Mouse (Mus musculus) cerebral cortex, adult 2 months (tissue): ENCODE data around the gene Calml3.

Experiments used
- WGBS: fragments of 180-500 bp; shearing (Covaris S2); methylation state at CpG from one replicate; pipeline ENCODE4 v1.1.7; 2018; 5-methylcytosine and 5-hydroxymethylcytosine counted together

The Calml3 gene

DNA sequence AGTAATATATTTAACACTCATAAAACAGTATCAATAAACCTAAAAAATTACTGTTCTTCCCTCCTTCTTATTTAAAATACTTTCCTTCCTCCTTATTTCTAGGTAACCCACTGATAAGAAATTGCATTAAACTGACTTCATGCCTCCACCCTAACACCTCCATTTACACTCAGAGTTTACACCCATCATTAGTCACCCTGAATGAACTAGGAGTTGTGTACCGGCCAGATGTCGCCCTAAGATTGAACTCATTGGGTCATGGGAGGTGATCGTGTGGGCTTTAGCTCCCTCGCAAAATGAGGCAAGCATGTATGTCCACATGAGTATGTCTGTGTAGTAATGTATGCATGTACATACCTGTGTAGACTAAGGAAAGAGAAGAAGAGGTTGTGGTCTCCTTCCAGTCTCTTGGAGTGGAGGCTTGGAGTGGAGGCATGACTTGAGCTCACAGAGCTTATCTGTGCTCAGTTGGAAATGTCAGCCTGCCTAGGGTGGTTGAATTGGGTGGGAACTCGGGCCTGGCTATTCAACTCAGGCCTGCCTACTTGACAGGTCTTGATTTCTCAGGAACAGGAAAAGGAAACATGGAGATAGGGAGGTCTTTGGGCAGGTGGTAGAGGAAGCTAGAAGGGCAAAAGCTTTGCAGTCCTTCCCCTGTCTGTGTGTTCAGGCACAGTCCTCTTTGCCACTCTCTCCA lies 26.8 kb downstream of the Calml3 start:
- WGBS, result 88% methylated on average over 5 of the region's 5 CpGs

DNA sequence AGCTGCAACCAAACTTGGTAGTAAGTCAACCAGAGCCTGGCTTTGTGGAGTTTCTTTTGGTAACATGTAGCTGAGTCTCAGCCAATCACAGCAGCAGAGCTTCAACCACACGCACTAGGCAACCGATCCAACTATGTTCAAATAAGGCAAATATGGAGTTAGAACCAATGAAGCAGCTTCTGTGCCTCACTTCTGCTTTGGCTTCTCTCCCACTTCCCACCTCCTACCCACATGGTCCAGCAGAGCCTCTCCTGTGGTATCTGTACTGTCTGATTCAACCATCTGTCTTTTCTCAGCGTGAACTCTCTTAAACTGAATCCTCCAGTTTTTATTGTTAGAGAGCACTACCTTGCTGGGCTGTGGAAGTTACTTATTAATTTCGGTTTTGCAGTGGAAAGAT lies 27.7 kb downstream of the Calml3 start:
- WGBS, result 55% methylated on average over 4 of the region's 4 CpGs

DNA sequence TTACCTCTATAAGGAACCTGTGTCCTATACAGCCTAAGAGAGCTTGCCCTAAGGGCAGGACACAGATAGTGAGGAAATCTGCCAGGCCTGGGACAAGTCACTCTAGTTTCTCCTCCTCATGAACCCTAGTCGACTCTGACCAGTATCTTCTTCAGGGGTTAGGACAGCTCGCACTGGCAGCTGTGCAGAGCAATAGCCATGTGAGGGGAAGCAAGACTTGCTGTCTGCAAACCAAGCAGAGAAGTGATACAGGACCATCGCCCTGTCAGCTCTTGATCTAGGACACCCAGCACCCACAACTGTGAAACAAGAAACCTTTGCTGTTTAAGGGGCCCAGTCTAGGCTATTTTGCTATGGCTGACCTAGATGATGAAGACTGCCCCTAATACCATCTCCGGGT lies 29.1 kb downstream of the Calml3 start:
- WGBS, result 89% methylated on average over 4 of the region's 4 CpGs

DNA sequence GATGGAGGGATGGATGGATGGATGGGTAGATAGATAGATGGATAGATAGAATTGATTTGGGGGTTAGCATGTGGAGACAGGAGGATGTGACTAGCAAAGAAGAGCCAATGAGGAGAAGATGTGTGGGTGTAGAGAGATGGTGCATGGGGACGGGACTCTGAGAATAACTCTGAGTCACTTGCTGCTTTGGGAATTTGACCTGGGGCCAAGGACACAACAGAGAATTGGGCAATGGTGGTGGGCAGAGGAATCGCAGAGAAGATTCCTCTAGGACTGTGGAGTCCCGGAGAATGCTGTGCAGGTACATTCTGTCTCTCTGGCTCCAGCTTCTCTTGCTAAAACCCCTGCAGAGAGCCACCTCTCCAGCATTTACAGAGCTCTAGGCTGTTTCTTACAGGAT lies 29.8 kb downstream of the Calml3 start:
- 40% methylated on average over 3 of the region's 3 CpGs for WGBS

DNA sequence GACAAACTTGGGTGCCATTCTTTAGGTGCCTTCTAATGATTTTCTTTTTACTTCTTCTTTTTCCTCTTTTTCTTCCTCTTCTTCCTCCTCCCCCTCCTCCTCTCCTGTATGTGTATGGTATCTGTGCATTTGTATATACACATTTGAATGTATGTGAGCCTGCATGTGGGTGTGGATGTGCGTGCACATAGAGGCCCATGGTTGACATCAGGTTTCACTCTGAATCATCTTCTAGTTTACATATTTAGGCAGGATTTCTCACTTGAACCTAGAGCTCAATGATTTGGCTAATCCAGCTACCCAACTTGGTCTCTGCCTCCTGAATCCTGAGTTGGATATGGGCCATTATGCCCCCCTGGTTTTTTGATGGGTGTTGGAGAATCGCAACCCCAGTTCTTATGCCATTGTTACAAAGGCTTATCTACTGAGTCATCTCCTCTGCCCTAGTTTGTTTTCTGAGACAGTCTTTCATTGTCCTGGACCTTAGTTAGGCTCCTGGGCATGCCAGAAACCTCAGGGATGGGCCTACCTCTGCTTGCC lies 30.9 kb downstream of the Calml3 start:
- WGBS, result 74% methylated on average over 2 of the region's 2 CpGs

DNA sequence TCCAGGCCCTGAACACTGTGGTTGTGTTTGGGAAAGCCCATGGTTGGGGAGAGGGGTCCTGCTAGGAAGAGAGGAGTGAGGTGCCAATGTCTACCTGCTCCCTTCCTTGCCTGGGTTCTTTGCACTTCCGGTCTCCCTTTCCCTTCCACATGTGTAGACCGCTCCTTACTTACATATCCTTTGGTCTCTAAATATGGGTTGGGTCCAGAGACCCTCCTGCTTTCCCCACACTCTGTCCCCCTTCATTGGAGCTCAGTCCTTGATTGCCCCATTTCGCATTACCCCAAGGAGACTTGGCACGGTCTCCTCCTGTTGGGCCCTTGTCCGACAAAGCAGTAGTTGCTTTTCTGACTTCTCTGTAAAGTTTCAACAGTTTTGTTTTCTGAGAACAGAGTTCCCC lies 32.9 kb downstream of the Calml3 start:
- WGBS, result 97% methylated on average over 5 of the region's 5 CpGs

DNA sequence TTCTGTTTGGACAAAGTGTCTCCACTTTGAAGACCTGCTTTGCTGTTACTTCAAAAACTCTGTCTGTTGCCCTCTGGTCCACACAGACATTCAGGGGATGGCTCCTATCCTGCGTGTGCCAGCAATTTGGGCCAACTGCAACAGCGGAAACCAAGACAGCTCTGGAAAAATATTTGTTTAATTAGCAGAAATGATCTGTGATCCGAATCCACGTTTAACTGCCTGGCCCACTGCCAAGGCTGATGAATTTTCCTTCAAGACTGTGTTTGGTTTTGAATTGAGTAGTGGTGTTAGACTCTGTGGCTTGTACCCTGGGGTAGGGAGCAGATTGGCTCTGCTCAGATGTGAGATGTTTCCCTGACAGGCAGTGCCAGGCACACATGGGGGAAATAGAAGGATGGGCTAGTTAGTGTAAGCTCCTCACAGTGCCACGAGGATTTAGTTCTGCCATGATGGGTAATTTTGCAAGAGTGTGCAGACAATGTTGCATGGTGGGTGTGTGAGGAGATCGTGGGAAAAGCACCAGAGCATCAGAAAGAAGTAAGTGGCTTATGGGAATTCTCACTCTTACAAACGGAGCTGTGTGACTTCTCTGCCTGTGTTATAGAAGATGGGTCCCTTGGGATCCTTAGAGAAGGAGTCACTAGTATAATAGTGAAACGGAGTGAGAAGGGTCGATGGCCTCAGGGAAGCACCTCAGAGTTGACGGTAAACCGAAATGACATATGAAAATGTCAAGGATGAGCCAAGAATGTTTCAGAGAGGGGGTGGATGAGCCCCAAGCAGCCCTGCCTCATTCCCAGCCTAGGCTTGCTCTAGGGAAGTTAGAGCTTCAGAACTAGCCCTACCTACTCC lies 33.7 kb downstream of the Calml3 start:
- 47% methylated on average over 11 of the region's 11 CpGs for WGBS

DNA sequence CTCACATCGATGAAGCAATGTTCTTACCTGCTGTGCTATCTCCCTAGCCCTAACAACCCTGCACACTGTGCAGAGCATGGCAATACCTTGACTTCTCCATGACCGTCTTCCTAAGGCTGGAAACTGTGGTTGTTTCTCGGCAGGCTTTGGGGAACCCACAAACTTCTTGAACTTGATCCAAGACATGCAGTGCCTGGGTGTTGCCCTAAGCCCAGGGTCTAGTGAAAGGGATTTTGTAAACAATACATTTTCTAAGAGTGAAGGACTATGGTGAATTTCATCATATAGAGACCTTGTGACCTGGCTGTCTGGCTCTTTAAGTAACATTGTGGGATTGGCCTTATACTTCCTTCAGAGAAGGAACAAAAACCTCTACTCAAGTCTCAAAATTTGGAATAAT lies 34.6 kb downstream of the Calml3 start:
- 74% methylated on average over 3 of the region's 3 CpGs for WGBS

DNA sequence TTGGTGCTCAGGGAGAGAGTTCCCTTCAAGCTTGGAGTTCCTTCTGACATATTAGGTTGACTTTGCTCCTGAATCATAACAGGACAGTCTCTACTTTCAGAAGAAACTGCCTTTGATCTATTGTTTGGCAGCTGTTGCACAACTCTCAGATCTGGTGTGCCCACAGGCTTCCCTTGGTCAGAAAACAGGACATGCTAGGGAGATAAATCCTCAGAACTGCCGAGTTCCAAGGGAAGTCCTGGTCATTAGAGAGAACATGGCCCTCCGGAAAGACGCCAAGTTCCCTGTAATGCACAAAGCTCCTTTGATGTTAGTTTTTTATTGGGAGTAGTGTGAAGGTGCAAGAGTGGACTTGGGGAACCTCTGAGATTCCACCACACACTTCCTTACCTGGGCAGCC lies 35.5 kb downstream of the Calml3 start:
- WGBS, result 73% methylated on average over 3 of the region's 3 CpGs

DNA sequence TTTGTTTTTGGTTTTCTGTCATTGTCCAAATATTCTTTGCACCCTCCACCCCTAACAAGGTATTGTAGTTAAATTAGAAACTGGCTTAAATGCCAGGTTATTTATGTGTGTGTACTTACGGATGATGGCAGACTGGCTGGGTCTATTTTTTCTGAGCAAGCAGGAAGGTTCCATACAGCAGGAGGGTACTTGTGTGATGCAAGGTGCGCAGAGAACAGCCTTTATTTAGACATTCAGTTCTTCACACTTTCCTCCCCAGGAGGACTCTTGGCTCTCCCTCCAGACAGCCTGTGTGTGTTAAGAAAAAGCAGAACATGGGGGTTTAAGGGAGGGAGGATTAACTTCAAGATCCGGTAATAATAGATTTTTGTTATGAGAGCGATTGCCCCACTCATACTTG lies 38.3 kb downstream of the Calml3 start:
- 60% methylated on average over 4 of the region's 4 CpGs for WGBS

DNA sequence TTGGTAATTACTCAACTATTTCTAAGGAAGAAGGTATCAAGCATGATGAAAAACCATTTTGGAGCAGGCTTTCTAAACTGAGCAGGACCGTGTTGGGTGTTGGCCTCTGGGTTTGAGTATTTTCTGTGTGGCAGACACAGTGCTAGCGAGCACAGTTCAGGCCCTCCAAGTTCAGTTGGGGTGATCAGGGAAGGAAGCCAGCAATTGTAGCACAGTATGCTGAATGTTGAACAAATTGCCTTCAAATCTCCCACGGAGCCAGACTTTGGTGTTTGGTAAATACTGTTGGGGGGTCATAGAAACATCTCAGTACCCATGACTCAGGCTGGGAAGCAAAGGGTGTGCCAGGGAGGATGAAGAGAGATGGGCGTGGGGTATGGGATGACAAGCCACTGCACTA lies 43.0 kb downstream of the Calml3 start:
- WGBS, result 77% methylated on average over 4 of the region's 4 CpGs

DNA sequence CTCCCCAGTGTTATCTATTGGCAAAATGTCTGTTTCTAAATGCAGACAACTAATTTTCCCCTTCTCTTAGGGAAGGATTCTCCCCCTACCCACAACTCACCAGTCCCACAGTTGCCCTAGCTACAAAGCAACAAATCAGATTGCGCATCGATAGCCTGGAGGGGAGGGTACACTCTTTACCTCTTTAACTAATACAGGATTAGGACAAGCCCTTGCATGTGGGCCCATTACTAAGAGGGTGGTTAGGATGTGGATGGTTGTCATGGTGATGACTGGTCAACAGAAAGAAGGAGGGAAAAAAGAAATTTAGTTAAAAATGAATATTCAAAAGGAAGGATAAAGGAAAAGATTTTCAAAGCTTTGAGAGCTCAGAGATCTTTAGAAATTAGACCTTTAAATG lies 45.8 kb downstream of the Calml3 start:
- 90% methylated on average over 2 of the region's 2 CpGs for WGBS

DNA sequence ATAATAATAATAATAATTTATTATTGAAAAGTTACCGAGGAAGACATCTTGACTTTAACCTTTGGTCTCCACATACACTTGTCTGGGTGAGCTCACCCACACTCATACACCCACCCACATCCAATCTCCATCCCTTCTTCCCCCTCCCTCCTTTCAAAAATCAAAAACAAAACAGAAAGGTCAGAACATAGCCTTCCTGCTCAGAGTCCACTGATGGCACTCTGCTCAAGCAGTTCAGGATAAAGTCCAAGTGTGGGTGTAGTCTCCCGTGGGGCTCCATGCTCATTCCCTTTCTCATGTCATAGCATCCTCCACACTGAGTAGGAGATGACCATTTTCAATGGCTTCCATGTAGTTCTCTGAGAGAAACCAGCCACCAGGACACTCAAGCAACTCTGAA lies 50.8 kb downstream of the Calml3 start:
- WGBS, result 89% methylated on average over 2 of the region's 2 CpGs
